Mouse (Mus musculus) stomach, embryonic 16.5 days (tissue): ENCODE data around the gene Hmcn1. TPM values are rescaled to one million over a fixed set of nuclear protein-coding genes. Genes with fewer than 3 reads are reported as not detected.

Source experiments
- ATAC-seq: fragments of 200-750 bp; cut with Nextera tagmentation; 2 replicates; pipeline ENCODE4 v1.8.0; 2017; ENCODE audit warnings: moderate number of reproducible peaks, moderate TSS enrichment; ENCODE audit not compliant: insufficient read depth, low FRiP score
- H3K27ac ChIP-seq: fragments of 300-500 bp; sonication (generic); 2 replicates; pipeline ENCODE4 v1.5.1; 2014; ENCODE audit warnings: low read length
- H3K27me3 ChIP-seq: fragments of 300-500 bp; sonication (generic); 2 replicates; pipeline ENCODE4 v1.6.1; 2014; ENCODE audit warnings: low read length, control low read depth, mixed read lengths; ENCODE audit not compliant: control insufficient read depth, insufficient read depth
- H3K36me3 ChIP-seq: fragments of 300-500 bp; sonication (generic); 2 replicates; pipeline ENCODE4 v1.6.1; 2014; ENCODE audit warnings: low read length; ENCODE audit not compliant: control insufficient read depth, insufficient read depth
- H3K4me1 ChIP-seq: fragments of 300-500 bp; sonication (generic); 2 replicates; pipeline ENCODE4 v1.6.1; 2014; ENCODE audit warnings: low read length, control low read depth, mixed read lengths; ENCODE audit not compliant: control insufficient read depth, insufficient read depth
- H3K4me2 ChIP-seq: fragments of 300-500 bp; sonication (generic); 2 replicates; pipeline ENCODE4 v1.6.1; 2014; ENCODE audit warnings: low read depth, low read length, mixed read lengths
- H3K4me3 ChIP-seq: fragments of 300-500 bp; sonication (generic); replicated peaks from 2 replicates; pipeline ENCODE4 v1.5.1; 2014; ENCODE audit warnings: mild to moderate bottlenecking, low read length
- H3K9ac ChIP-seq: fragments of 300-500 bp; sonication (generic); 2 replicates; pipeline ENCODE4 v1.6.1; 2014; ENCODE audit warnings: low read length
- H3K9me3 ChIP-seq: fragments of 300-500 bp; sonication (generic); replicated peaks from 2 replicates; pipeline ENCODE4 v1.6.1; 2016; ENCODE audit warnings: low read length, control low read depth; ENCODE audit not compliant: control insufficient read depth
- WGBS: fragments of 180-500 bp; shearing (Covaris S2); extraction: QIAGEN DNeasy Blood & Tissue Kit; methylation state at CpG from one replicate; pipeline ENCODE4 v1.1.7; 2014; 5-methylcytosine and 5-hydroxymethylcytosine counted together
- polyA plus RNA-seq: library from polyadenylated mRNA; unstranded; fragments of >200 nt; fragmentation: Nextera tagmentation; extraction: Ambion mirVana; gene quantifications from 2 replicates; pipeline ENCODE4 v1.2.1, GENCODE M21; 2015

Gene Hmcn1
- polyA plus RNA-seq, 1 experiment from 2014 or later: 13.6 TPM

DNA sequence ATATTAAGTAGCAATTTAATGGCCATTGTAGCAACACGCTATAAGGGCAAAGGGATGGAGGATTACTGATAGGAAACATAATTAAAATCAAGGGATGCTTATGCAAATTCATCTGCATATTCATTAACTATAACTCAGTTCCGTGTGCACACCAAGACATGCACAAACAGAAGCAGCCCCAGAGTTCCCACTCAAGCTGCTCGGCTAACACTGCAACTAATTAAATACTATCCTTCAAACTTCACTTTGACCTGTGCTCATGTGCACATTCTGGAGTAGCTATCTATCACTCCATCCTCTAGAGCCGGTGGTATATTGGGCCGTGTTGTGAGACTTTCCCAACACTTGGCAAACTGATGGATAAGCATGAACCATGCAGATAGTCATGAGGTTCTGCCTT is 119.2 kb downstream of the Hmcn1 start:
- ATAC-seq: no peak
- no peak overlapping the region for H3K4me2 ChIP-seq
- no peaks in the 10 kb centered on the region for H3K27me3 ChIP-seq
- H3K4me1 ChIP-seq: peaks cover 27% of the 10 kb centered on the region
- 77% methylated on average over 5 of the region's 5 CpGs for WGBS
- H3K36me3 ChIP-seq: no peaks in the 10 kb centered on the region
- H3K9ac ChIP-seq: no peak overlapping the region
- H3K4me3 ChIP-seq: no peak overlapping the region
- no peak overlapping the region for H3K27ac ChIP-seq
- no peaks in the 10 kb centered on the region for H3K9me3 ChIP-seq

DNA sequence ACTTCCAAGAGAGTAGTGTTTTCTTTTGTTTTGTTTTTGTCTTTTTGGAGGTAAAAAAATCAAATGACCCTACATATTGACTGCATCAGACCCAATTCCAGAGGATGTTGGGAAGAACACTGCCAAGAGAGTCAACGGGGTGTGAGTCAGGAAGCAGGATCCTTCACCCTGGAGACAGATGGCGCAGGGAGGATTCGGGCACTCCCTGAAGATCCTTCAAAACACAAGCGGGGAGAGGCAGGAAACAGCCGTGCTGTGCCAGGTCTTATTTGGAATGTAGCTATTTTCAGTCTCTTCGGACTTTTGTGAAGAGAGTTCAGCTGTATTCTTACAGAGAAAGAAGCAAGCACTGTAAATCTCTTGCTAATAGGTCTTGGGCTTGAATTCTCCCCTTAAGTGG is 120.0 kb downstream of the Hmcn1 start:
- no peaks in the 10 kb centered on the region for H3K9me3 ChIP-seq
- peak overlapping the region; percentile 55; the same call in 1 of the 2 replicates for H3K27ac ChIP-seq
- peaks cover 21% of the 10 kb centered on the region for H3K4me1 ChIP-seq
- no peak; the same call in 1 of the 2 replicates for ATAC-seq
- H3K27me3 ChIP-seq: no peaks in the 10 kb centered on the region
- H3K4me2 ChIP-seq: 0 out of 2 replicates have a peak overlapping the region, but pooled peaks have one; percentile 2
- H3K36me3 ChIP-seq: no peaks in the 10 kb centered on the region
- no peak overlapping the region for H3K9ac ChIP-seq
- WGBS: 33% methylated on average over 6 of the region's 6 CpGs
- H3K4me3 ChIP-seq: no peak overlapping the region

DNA sequence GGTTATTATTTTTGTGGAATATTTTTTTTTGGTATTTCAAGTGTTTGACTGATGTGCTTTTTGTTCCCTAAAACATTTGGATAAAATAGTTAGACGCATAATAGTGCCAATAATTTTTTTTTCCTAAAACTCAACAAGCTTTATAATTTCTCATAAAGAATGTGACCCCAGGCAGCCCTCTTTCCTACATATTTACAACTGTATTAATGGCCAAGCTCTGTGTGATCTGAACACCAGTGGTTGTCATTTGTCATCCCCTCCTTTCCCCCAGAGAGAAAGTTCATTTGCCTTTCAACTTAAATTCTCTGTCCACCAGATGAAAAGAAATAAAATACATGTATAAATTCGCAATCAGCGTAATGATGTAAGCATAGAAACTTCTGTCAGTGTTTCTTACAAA is 121.1 kb downstream of the Hmcn1 start:
- no peak overlapping the region for H3K4me3 ChIP-seq
- 53% methylated on average over 3 of the region's 3 CpGs for WGBS
- no peaks in the 10 kb centered on the region for H3K9me3 ChIP-seq
- H3K9ac ChIP-seq: no peak overlapping the region
- no peak overlapping the region for H3K27ac ChIP-seq
- H3K4me1 ChIP-seq: peaks cover 15% of the 10 kb centered on the region
- no peaks in the 10 kb centered on the region for H3K36me3 ChIP-seq
- H3K27me3 ChIP-seq: no peaks in the 10 kb centered on the region
- ATAC-seq: no peak
- H3K4me2 ChIP-seq: no peak overlapping the region

DNA sequence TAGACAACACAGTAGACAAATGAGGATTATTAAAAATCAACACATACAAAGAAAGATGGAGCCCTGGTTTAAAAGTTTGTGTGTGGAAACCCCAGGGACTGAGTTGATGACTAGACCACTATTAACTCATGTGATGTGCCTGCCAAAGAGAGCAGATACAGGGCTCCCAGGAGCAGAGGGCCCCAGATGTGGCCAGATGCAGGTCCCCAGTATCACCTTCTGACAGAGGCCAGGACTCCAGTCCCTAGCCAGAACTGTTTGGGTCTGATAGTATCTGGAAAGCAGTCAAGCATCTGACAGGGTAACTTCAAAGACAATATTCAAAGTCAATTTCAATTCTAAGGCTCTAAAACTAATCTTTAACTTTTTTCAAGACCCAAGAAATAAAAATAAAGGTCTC is 124.0 kb downstream of the Hmcn1 start:
- no peak overlapping the region for H3K27ac ChIP-seq
- no peaks in the 10 kb centered on the region for H3K27me3 ChIP-seq
- no peak overlapping the region for H3K9ac ChIP-seq
- peaks cover 9% of the 10 kb centered on the region for H3K4me1 ChIP-seq
- no peaks in the 10 kb centered on the region for H3K9me3 ChIP-seq
- no peak for ATAC-seq
- no peaks in the 10 kb centered on the region for H3K36me3 ChIP-seq
- no peak overlapping the region for H3K4me3 ChIP-seq
- no peak overlapping the region for H3K4me2 ChIP-seq

DNA sequence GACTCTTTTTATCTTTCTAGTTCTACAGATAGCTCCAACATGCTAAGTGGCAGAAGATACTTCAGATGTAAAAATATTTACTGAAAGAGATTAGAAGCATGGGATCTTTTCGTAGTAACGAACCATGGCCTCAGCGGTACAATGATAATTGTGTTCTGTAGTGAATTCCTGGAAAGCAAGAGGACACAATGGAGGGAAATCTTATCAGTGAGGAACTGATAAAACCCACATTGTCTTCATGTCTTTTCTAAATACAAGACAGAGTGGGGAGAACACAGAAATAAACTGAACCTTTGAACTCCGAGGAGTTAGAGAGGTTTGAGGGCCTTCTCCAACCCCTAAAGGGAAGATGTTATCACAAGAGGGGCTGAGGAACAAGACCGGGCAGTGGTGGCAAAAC is 126.6 kb downstream of the Hmcn1 start:
- Histone ChIP-seq H3K27ac (no peak overlapping the region), H3K4me1 (peaks cover 2% of the 10 kb centered on the region; the same call in 1 of the 2 replicates), H3K9me3 (no peaks in the 10 kb centered on the region), H3K4me2 (no peak overlapping the region), H3K36me3 (no peaks in the 10 kb centered on the region), H3K27me3 (no peaks in the 10 kb centered on the region), H3K4me3 (no peak overlapping the region), H3K9ac (no peak overlapping the region)
- ATAC-seq: no peak
- WGBS: 34% methylated on average over 5 of the region's 5 CpGs

DNA sequence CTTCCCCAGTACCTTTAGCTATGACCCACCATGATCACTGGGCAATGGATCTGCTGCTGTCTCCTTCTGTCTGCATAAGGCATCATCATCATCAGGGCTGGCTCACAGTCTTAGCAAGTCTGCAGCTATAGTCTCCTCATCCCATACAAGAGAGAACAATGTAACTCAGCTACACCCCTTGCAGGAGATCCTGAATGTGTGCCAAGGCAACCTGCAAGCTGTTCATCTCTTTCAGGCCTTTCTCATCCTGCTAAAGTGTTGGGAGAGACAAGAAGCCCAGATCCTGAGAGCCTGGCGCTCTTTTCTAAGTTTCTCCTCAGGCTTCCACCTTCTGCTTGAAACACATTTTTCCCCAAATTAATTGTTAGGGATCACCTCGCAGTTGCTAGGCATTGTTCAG is 135.5 kb downstream of the Hmcn1 start:
- Histone ChIP-seq H3K4me2 (no peak overlapping the region), H3K9me3 (no peaks in the 10 kb centered on the region), H3K4me1 (no peaks in the 10 kb centered on the region), H3K36me3 (no peaks in the 10 kb centered on the region), H3K4me3 (no peak overlapping the region), H3K9ac (no peak overlapping the region), H3K27me3 (no peaks in the 10 kb centered on the region), H3K27ac (no peak overlapping the region)
- 80% methylated on average over 2 of the region's 2 CpGs for WGBS
- no peak for ATAC-seq

DNA sequence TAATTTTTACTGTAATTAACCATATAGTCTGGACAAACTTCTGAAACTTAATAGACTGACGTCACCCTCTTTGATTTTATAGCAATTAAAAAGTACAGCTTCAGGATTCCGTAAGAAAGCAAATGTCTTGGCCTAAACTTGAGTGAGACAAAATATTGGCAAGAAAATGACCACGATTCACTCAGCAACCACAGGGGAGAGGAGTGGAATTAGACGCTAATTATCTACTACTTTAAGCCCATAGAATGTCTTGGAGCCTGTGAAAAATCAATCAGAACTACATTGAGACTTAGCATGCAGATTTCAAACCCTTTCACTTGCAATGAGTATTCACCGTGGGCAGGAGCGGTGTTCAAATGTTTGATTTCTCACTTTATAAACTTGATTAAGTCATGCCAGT is 159.8 kb downstream of the Hmcn1 start:
- Histone ChIP-seq H3K4me1 (no peaks in the 10 kb centered on the region), H3K4me2 (no peak overlapping the region), H3K4me3 (no peak overlapping the region), H3K27me3 (no peaks in the 10 kb centered on the region), H3K27ac (no peak overlapping the region), H3K9me3 (no peaks in the 10 kb centered on the region), H3K36me3 (no peaks in the 10 kb centered on the region), H3K9ac (no peak overlapping the region)
- no peak for ATAC-seq
- WGBS: 88% methylated on average over 6 of the region's 6 CpGs

DNA sequence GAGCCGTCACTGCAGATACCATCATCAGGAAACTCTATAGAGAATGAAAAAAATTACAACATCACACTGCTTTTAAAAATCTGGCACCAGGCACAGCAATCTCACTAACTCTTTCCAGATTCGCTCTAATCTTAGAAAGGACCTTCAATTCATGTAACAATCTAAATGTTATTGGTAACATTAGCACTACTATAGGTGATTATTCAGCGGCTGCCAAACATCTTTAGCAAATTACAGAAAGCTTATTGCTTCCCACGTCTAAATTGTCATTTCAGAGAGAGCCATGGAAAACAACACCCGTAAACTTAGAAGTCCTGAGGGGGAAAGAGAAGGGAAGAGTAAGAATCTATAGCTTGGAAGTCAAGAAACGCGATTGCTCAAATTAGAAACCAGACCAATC is 163.4 kb downstream of the Hmcn1 start:
- Histone ChIP-seq H3K9me3 (no peaks in the 10 kb centered on the region), H3K4me2 (no peak overlapping the region), H3K9ac (no peak overlapping the region), H3K4me3 (no peak overlapping the region), H3K4me1 (no peaks in the 10 kb centered on the region), H3K27ac (no peak overlapping the region), H3K27me3 (no peaks in the 10 kb centered on the region), H3K36me3 (no peaks in the 10 kb centered on the region)
- no peak for ATAC-seq
- WGBS: 74% methylated on average over 7 of the region's 7 CpGs

DNA sequence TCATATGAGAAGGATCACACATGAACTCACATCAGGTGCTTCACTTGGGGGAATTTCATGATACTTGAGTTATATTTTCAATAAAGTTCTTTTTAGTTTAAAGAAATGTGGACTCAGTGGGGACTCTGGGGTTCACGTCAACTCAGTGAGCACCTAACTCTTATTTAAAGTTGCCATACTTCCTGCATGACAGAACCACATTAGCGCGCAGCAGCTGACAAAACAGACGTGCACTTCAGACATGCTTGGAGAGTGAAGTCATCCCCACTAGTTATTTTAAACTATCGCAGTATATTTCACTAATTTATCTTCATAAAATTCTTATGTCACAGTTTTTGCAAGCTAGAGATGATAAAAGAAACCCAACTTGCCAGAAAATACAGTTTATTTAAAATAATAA is 166.1 kb downstream of the Hmcn1 start:
- no peak overlapping the region for H3K27ac ChIP-seq
- WGBS: 45% methylated on average over 5 of the region's 5 CpGs
- no peak overlapping the region for H3K4me2 ChIP-seq
- no peaks in the 10 kb centered on the region for H3K36me3 ChIP-seq
- ATAC-seq: no peak
- no peaks in the 10 kb centered on the region; the same call in 1 of the 2 replicates for H3K4me1 ChIP-seq
- H3K9me3 ChIP-seq: no peaks in the 10 kb centered on the region
- no peaks in the 10 kb centered on the region for H3K27me3 ChIP-seq
- H3K9ac ChIP-seq: no peak overlapping the region
- no peak overlapping the region for H3K4me3 ChIP-seq
